Mouse (Mus musculus): Measurements from ENCODE around the gene Klhdc9. TPM values are rescaled to one million over a fixed set of nuclear protein-coding genes. Genes with fewer than 3 reads are reported as not detected.
"Not testable (repeated sequence)": the region's sequence is repeated elsewhere in the genome, so short reads cannot be mapped to it uniquely, and the experiment has no call there.

The Klhdc9 gene
- total and polyA plus RNA-seq, 2 experiments from 2014 or later, result 4.0 to 6.4 TPM

DNA sequence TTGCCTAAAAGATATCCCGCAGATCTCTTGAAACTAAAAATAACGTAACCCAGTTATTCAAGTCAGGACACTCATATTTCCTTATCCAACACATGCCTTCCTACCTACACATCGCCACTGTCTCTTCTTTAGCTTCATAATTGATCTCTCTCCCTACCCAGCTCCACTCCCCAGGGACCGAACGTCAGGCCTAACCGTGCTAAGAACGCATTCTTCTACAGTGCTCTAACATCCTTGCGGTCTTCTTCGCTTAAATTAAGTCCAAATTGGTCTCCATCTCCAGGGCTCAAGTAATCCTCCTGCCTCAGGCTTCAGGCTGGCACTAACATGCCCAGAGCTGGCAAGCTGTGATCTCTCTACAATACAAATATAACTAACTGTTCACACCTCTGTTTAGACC lies 32.4 kb downstream of the Klhdc9 start:
- Histone ChIP-seq H3K27me3 (ENCODE audit: insufficient read depth, low read length) (no peaks in the 10 kb centered on the region), H3K4me3 (ENCODE audit: low read depth, low read length) (peak overlapping the region; percentile 82), H3K36me3 (ENCODE audit: insufficient read depth, low read length) (peaks cover 6% of the 10 kb centered on the region; the same call in 1 of the 2 replicates), H3K9me3 (ENCODE audit: low read length) (no peaks in the 10 kb centered on the region), H3K4me2 (ENCODE audit: low read depth, low read length, poor library complexity, severe bottlenecking) (peak overlapping the region; percentile 80), H3K4me1 (ENCODE audit: insufficient read depth, low read length) (peaks cover 9% of the 10 kb centered on the region), H3K27ac (ENCODE audit: low read depth, low read length) (peak overlapping the region; percentile 92), H3K9ac (replicated peaks; ENCODE audit: low read length, poor library complexity, severe bottlenecking) (peak overlapping the region; percentile 94)
- DNase-seq (ENCODE audit: low spot score) (peak; percentile 29), ATAC-seq (ENCODE audit: low FRiP score) (no peak)
- WGBS, result 28% methylated on average over 9 of the region's 9 CpGs
- no peak for TF ChIP-seq CTCF (IDR thresholded peaks at IDR 0.05)

DNA sequence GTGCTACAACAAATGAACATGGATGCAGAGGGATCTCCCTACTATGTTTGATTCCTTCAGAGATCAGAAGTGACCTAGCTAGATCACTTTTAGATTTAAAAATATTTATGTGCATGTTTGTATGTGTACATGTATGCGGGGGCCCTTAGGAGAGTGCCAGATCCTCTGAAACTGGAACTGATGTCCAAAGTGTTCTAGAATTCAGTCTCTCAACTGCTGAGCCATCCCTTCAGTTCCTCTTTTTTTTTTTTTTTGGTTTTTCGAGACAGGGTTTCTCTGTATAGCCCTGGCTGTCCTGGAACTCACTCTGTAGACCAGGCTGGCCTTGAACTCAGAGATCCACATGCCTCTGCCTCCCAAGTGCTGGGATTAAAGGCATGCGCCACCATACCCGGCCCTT lies 34.0 kb downstream of the Klhdc9 start:
- not testable (repeated sequence) for H3K27me3 ChIP-seq (ENCODE audit: insufficient read depth, low read length); ATAC-seq (ENCODE audit: low FRiP score)

DNA sequence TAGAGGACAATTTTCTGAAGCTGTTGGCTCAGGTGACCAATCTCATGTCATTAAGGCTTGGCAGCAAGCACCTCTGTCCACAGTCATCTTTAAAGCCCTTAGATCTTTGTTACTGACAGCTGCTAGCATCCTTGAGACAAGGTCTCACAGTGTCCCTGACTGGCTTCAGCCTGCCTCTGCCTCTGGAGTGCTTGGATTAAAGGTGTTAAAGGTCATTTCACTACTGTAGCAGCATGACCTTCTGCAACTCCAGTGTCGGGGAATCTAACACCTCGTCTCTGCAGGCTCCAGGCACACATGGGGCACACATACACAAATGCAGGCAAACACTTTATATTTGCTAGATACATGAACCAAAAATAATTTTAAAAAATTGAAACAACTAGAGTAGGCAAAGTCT lies 35.0 kb downstream of the Klhdc9 start:
- Histone ChIP-seq H3K9ac (replicated peaks; ENCODE audit: low read length, poor library complexity, severe bottlenecking) (no peak overlapping the region), H3K27ac (ENCODE audit: low read depth, low read length) (no peak overlapping the region), H3K4me1 (ENCODE audit: insufficient read depth, low read length) (peaks cover 9% of the 10 kb centered on the region), H3K9me3 (ENCODE audit: low read length) (no peaks in the 10 kb centered on the region), H3K27me3 (ENCODE audit: insufficient read depth, low read length) (no peaks in the 10 kb centered on the region), H3K4me3 (ENCODE audit: low read depth, low read length) (no peak overlapping the region), H3K4me2 (ENCODE audit: low read depth, low read length, poor library complexity, severe bottlenecking) (no peak overlapping the region), H3K36me3 (ENCODE audit: insufficient read depth, low read length) (no peaks in the 10 kb centered on the region)
- ATAC-seq (ENCODE audit: low FRiP score), result no peak
- no peak for DNase-seq (ENCODE audit: low spot score)
- WGBS, result 85% methylated on average over 2 of the region's 2 CpGs
- TF ChIP-seq CTCF (IDR thresholded peaks at IDR 0.05), result no peak

More for the DNA sequence above, 34.0 kb downstream of the Klhdc9 start:
- not testable (repeated sequence) for H3K4me2 ChIP-seq (ENCODE audit: low read depth, low read length, poor library complexity, severe bottlenecking); H3K9ac ChIP-seq (replicated peaks; ENCODE audit: low read length, poor library complexity, severe bottlenecking); H3K27ac ChIP-seq (ENCODE audit: low read depth, low read length); H3K36me3 ChIP-seq (ENCODE audit: insufficient read depth, low read length); H3K4me3 ChIP-seq (ENCODE audit: low read depth, low read length); H3K4me1 ChIP-seq (ENCODE audit: insufficient read depth, low read length); DNase-seq (ENCODE audit: low spot score); H3K9me3 ChIP-seq (ENCODE audit: low read length)
- WGBS, result over 99% methylated on average over 4 of the region's 4 CpGs

DNA sequence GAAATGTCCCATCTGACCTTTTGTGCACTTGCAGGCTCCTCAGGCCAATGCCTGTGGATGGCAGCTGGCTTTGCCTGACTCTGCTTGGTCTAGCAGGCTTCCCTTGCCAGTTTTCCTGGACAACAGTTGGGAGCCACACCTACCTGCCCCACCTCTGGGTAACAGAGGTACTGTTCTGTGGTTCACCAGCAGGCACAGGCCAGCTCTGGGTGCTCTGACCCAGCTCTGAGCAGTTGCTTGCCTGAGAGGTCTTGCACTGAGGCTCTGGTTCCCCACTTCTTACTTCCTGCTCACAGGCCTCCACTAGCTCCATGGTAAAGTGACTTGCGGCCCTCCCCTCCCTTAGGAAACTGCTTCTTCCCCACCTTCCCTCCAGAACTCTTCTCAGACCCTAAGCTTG lies 38.6 kb downstream of the Klhdc9 start:
- Histone ChIP-seq H3K36me3 (ENCODE audit: insufficient read depth, low read length) (no peaks in the 10 kb centered on the region), H3K4me1 (ENCODE audit: insufficient read depth, low read length) (no peaks in the 10 kb centered on the region), H3K4me3 (ENCODE audit: low read depth, low read length) (no peak overlapping the region), H3K4me2 (ENCODE audit: low read depth, low read length, poor library complexity, severe bottlenecking) (no peak overlapping the region), H3K27me3 (ENCODE audit: insufficient read depth, low read length) (no peaks in the 10 kb centered on the region), H3K27ac (ENCODE audit: low read depth, low read length) (no peak overlapping the region), H3K9ac (replicated peaks; ENCODE audit: low read length, poor library complexity, severe bottlenecking) (no peak overlapping the region), H3K9me3 (ENCODE audit: low read length) (no peaks in the 10 kb centered on the region)
- DNase-seq (ENCODE audit: low spot score), result no peak
- ATAC-seq (ENCODE audit: low FRiP score), result peak; percentile 54
- 79% methylated on average over 1 of the region's 1 CpGs for WGBS
- no peak for TF ChIP-seq CTCF (IDR thresholded peaks at IDR 0.05)

DNA sequence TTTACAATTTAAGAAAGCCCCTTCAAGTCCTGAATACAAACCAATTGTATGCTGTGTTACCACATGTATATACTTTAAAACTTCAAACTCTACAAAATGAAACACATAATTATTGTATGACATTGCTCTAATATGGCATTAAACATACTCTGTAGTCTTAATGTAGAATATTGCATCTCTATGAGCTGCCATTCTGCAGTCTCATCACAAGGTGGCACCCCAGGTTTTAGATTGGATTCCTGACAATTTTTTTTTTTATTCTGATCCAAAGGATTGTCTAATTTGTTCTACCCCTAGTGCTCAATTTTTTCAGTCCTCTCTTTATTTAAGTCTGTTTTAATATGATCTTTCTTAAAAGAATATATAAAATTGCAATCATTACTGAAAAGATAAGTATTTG lies 39.2 kb downstream of the Klhdc9 start:
- ATAC-seq (ENCODE audit: low FRiP score) (no peak), DNase-seq (ENCODE audit: low spot score) (peak; percentile 56)
- H3K27ac ChIP-seq (ENCODE audit: low read depth, low read length), result no peak overlapping the region
- H3K9me3 ChIP-seq (ENCODE audit: low read length), result no peaks in the 10 kb centered on the region
- no peaks in the 10 kb centered on the region for H3K36me3 ChIP-seq (ENCODE audit: insufficient read depth, low read length)
- TF ChIP-seq CTCF (IDR thresholded peaks at IDR 0.05), result peak; percentile 74
- H3K4me2 ChIP-seq (ENCODE audit: low read depth, low read length, poor library complexity, severe bottlenecking), result no peak overlapping the region
- no peaks in the 10 kb centered on the region for H3K4me1 ChIP-seq (ENCODE audit: insufficient read depth, low read length)
- H3K9ac ChIP-seq (replicated peaks; ENCODE audit: low read length, poor library complexity, severe bottlenecking), result no peak overlapping the region
- no peaks in the 10 kb centered on the region for H3K27me3 ChIP-seq (ENCODE audit: insufficient read depth, low read length)
- no peak overlapping the region for H3K4me3 ChIP-seq (ENCODE audit: low read depth, low read length)

DNA sequence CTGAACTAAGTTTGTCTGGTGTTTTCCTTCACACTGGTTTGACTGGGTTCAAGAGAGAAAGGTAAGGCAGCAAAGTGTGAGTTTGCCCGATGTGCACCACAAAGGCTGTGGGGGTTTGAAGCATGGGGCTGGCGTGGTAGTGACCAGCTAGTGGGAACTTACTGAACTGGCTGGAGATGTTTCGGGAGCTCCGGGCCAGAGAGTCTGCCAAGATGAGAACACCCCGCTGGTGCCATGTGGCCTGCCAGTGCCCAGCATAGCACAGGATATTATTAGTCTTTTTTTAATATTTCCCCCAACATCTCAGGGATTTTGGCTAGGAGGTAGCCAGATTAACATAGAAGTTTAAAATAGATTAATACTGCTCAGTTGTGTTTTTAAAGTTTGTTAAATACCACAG lies 40.4 kb downstream of the Klhdc9 start:
- H3K27me3 ChIP-seq (ENCODE audit: insufficient read depth, low read length), result no peaks in the 10 kb centered on the region
- no peak for TF ChIP-seq CTCF (IDR thresholded peaks at IDR 0.05)
- H3K4me1 ChIP-seq (ENCODE audit: insufficient read depth, low read length), result no peaks in the 10 kb centered on the region
- ATAC-seq (ENCODE audit: low FRiP score) (no peak), DNase-seq (ENCODE audit: low spot score) (no peak)
- no peak overlapping the region for H3K27ac ChIP-seq (ENCODE audit: low read depth, low read length)
- H3K4me3 ChIP-seq (ENCODE audit: low read depth, low read length), result no peak overlapping the region
- H3K9me3 ChIP-seq (ENCODE audit: low read length), result no peaks in the 10 kb centered on the region
- H3K36me3 ChIP-seq (ENCODE audit: insufficient read depth, low read length), result no peaks in the 10 kb centered on the region
- WGBS, result 15% methylated on average over 5 of the region's 5 CpGs
- no peak overlapping the region for H3K4me2 ChIP-seq (ENCODE audit: low read depth, low read length, poor library complexity, severe bottlenecking)
- no peak overlapping the region for H3K9ac ChIP-seq (replicated peaks; ENCODE audit: low read length, poor library complexity, severe bottlenecking)
